Mouse (Mus musculus) stomach, postnatal 0 days (tissue): ENCODE data around the gene Arpc5.

Experiments used
- CTCF ChIP-seq: IDR thresholded peaks from 2 replicates; pipeline ENCODE4 v1.5.1; 2016; ENCODE audit warnings: antibody characterized with exemption, low read depth, mild to moderate bottlenecking, moderate library complexity
- EP300 ChIP-seq: optimal IDR thresholded peaks from 2 replicates; pipeline ENCODE3; 2016; ENCODE audit warnings: antibody characterized with exemption

DNA sequence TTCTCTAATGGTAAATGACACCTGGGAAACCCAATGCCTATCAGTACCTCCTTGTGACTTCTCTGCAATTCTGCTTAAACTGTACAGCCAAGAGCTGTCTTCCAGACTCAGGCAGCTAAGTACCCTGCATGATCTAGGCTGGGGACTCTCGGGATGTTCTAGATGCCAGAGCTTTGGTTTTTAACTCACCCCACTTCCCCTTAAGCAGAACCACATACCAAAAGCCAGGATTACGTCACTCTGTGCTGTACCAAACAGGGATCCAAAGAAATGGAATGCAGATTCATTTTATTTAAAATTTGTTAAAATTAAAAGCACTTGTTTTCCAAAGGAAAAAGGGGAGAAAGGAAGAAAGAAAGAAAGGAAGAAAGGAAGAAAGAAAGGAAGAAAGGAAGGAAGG, 4.6 kb upstream of the Arpc5 start:
- TF ChIP-seq CTCF (no peak), EP300 (no peak)
